Mouse (Mus musculus): Measurements from ENCODE around the gene Aagab.

The Aagab gene

DNA sequence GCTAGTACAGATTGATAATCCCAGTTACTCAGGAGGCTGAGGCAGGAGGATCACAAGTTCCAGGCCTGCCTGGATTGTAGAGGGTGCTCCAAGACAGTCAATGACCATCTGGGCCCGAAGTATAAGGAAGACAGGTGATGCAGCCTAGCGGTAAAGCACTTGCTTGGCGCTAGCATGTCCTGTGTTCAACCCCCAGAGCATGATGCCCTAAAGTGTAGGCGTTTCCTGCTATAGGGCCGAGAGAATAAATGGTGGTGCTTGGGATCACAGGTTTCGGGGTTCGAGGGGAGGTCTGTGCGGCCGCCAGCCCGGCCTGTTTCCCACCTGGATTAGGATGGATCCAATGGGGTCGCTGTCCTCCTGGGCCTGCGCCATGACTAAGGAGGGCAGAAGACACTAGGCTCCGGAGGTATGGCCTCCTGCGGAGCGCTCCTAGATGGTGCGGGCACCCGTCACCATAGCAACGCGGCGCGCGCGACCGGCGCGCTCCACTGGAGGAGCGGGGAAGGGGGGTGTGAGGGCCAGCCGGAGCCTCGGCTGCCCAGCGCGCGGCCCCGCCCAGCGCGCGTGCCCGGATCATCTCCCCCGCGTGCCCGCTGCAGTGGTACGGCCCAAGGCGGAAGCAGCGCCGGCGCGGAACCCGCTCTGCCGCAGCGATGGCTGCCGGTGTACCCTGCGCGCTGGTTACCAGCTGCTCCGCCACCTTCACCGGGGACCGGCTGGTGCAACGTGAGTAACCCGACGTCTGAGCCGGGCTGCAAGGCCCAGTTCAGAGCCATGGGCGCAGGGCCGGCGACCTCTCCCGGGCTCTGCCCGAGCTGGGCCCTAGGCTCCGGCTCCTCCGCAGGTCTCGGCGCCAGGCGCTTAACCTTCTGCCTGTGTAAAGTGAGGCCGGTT is at the start of gene Aagab, which contains the start of gene Iqch:
Gene Aagab (plus strand): TSS at position 618 of the 897 bp plus-strand sequence.
Gene Iqch (minus strand): TSS at position 451 of the 897 bp plus-strand sequence.
- peak; percentile 99 for DNase-seq

DNA sequence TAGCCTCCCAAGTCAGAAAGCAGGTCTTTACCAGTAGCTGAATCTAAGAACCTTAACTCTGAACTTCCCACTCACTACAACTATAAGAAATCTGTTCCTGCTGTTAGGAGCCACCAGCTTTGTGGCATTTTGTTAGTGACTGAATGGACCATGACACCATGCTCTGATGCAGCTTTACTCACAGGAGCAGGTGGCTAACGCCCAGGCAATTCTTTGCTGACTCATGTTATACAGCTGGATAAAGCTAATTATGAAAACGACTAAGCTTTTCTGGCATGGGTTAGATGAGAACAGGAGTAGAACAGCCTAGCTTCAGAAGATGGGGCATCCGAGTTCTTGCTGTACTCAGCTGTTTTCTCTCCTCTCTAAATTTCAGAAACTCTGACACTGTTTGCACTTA is 48.8 kb upstream of the Aagab start:
- no peak for DNase-seq

DNA sequence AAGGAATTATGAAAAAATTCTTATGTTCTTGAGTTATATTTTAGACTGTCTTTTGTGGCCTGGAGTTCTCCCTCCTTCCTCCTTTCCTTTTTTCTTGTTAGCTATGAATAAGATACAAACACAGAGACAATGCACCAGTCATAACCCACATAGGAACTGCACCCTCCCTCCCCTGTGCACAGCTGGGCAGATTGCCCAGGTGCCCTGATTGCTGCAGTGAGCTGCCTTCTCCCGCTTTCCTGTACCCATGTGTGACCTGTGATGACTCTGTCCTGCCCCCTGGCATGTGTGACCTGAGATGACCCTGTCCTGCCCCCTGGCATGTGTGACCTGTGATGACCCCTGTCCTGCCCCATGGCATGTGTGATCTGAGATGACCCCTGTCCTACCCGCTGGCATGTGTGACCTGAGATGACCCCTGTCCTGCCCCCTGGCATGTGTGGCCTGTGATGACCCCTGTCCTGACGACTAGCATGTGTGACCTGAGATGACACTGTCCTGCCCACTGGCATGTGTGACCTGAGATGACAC is 46.9 kb upstream of the Aagab start:
- DNase-seq: no peak

DNA sequence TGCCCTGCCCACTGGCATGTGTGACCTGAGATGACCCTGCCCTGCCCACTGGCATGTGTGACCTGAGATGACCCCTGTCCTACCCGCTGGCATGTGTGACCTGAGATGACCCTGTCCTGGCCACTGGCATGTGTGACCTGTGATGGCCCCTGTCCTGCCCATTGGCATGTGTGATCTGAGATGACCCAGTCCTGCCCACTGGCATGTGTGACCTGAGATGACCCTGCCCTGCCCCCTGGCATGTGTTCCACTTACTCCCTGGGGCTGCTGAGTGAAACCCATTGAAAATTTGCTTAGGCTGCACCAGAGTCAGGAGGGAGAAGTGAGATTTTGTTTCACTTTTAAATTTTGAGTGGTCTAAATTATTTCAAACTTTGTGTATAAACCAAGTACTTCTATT is 46.1 kb upstream of the Aagab start:
- DNase-seq: no peak

DNA sequence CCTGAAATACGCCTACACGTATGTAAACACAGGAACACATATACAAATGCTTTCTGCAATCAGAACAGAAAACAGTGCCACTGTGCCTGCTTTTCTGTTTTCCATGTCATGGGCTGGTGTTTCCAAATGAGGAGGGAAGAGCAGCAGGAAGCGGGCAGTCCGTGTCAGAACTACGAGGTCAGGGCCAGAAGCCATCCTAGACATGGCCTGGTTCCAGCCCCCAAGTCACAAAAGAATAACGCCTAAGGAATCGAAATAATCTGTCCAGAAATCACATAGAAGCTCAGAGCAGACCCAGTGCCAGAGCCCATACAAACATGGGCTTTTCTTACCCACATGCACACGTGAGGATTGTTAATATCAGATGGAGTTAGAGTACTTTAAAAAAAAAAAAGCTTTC is 45.5 kb upstream of the Aagab start:
- no peak for DNase-seq

DNA sequence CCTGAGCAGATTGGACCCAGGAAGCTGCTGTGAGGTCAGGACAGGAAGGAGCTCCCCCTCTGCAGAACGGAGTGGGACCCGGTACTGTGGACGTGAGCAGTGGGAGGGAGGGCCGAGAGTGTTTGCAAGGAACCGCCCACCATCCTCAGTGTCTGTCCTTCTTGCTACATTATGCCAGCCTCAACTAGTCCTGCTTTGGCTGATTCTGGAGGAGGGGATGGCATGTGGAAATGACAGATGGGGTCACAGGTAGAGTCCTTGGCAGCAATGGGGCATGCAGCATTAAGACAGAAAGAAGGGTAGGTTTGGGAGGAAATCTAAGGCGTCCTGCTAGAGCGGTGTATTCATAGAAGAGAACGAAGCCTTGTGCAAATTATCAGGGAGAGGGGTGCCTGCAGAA is 40.5 kb upstream of the Aagab start:
- DNase-seq: peak; percentile 14

DNA sequence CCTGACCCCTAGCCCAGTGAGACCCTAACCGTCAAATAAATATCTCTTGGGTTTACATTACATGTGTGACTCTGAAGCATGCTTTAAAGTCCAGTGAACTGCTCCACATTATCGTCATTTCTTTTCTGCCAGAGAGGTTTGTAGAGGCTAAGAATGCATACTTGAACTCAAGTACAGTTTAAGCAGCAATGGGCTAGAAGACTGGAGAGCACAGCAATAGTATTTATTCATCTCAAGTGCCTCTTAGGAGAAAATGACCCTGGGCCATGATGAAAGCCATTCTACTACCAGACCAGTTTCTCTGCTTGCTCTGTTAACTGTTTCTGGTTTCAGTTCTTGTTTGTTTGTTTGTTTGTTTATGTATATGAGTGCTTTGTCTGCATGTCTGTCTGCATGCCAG is 39.0 kb upstream of the Aagab start:
- no peak for DNase-seq

DNA sequence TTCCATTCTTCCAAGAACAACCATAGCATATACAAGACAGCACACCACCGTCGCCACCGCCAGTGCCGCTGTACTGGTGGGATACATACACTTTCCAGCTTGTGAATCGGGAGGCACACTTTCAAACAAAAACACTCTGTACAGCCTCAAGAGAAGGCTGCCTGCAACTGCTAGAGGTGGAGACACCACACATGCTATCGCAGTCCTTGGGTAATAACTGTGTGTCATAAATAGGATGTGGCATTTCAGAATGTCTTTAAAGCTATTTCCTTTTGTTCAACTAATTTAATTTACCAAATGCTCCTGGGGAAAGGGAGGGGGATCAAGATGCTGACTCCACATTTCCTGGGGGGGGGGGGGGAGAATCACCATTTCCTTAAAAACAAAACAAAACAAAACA is 34.1 kb upstream of the Aagab start:
- no peak for DNase-seq

DNA sequence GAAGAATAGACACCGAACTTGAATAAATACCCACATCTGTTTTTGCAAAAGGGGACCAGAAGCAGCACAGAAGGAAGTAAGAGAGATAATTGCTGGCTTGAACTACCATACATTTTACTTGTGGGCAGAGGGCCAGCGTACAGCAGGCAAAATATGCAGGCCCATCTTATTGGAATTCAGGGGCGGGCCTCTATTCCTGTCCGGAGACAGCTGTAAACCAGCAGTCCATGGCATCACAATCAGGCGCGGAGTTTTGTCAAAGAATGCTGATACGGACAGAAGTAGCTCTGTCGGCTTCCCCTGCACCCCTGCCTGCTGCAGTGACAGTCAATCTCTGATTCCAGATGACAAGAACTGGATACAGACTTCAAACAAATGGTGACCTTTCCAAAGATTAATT is 33.7 kb upstream of the Aagab start:
- no peak for DNase-seq

DNA sequence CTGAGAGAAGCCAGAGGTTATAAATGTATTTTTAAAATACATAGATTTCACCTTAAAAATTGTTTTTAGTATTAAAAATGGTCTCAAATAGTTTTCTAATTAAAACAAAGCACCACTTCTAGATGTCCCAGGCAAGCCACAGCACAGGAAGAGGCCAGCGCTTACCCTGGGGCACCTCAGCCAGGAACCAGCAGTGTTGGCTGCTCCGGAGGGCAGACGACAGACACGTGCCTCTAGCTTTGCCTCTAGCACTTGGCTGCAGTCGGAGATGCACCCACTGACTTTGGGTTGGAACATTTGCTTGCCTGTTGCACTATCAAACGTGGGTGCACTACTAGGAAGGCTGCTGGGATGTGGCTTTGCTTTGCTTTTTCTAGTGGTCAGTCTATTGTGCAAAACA is 30.6 kb upstream of the Aagab start:
- no peak for DNase-seq

DNA sequence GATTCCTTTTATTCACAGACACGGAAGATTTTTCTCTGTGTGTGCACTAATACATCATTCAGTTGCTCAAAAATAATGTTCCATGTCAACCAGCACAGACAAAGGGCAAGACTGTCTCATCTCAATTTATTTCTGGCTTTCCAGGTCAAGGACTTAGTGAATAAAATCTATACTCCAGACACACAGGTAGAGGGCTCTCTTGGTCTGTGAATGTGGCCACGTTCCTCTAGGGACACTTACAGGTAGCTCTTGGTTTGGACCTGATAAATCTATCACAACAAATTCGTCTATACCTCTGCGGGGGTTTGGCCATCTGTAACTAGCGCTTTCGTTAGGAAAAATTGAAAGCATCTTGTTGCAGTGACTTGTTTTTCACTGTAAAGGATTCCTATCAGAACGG is 29.6 kb upstream of the Aagab start:
- DNase-seq: no peak

DNA sequence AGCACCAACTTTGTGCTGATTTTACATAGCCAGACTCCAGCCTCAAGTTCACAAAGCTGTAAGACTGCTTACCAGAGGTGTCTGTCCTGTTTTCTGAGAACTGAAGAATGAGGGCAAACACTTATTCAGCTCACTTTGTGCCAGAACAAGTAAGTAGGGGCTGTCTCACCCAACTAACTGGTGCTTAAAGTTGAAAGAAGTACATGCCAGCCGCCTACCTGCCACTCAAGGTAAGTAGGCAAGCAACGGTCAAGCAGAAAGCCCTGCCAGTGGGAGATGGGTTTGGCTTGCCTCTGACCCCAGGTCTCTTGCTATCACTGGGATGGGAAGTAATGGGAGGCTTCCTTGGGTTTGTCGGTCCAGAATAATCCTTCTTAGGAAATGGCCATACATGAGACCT is 25.0 kb upstream of the Aagab start:
- no peak for DNase-seq

DNA sequence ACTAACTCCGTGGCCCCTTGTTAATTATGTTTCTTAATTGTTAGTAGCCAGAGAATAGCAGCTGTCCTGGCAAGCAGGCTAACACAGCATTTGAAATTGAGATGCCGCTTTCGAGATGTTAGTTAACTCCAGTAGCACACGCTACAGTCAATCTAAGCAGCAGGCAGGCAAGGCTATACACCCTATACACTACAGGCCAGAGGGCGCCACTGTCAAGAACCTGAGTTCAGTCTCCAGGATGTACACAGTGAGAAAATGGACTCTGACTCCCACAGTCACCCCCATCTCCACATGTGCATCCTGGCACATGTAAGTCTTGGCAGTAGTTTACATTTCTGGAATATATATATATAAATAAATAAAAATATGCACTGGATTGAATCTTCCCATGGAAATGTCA is 22.8 kb upstream of the Aagab start:
- DNase-seq: no peak

DNA sequence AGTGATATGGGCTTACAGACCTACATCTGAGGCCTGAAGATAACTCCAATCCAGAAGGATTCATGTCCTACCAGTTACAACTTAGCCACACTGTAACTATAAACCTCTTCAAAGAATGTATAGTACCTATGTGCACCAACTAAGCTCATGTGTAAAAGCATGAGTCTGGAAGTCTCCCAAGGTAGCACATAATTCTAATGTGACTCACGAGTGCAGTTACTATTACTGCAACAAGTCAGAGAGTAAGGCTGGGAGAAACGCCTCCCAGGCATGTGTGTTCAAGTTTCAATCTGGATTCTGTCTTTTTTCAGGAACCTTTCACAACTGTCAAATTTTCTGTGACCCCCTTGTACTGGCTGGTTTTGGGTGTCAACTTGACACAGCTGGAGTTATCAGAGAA is 22.4 kb upstream of the Aagab start:
- no peak for DNase-seq

DNA sequence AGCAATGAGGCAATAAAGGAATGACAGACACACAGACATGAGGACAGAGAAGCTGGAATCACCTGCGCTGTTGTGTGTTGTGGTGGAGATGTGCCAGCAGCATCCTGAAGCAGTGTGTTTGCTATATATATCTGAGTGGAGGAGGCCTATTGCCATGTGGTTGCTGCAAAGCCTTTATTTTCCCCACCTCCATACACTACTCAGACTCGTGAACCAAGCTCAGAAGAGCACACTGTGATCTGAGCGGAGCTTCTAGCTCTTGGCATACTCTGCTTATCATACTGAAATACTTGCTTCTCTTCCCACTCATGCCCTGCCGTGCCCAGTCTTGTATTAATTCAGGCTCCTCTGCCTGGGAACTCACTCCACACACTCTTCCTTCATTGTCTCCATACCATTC is 20.7 kb upstream of the Aagab start:
- no peak for DNase-seq

DNA sequence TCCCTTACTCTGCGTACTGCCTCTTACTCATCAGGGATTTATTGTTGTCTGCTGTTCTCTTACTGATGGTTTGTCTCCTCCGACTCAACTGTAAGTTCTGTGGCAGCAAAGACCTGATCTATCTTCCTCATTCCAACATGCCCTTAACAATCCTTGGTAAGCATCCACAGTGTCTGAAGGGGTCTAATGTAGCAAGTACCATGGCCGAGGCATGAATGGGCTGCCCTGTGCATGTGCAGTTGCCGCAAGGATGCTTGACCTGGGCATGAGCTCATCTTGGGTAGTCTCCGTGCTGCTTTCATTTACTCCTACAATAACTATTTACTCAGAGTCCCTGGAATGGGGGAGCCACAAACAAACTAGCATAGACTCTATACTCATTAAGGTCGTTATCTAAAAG is 17.2 kb upstream of the Aagab start:
- no peak for DNase-seq

DNA sequence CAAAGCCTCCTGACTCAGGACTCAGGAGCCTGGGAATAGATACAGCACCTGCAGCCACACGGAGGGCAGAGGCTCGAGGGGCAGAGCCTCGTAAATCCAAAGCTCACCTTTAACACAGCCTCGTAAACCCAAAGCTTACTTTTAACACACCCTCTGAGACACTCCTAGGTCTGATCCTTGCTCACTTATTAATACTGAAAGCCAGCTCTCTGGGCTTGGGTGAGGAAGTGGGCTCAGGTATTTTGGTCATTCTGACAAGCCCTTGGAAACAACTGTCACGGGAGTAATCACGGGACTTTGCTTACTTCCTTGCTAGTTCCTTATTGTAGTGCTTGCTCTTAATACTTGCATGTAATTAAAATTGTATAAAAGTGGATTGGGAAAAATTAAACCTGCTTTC is 13.3 kb upstream of the Aagab start:
- DNase-seq: no peak

DNA sequence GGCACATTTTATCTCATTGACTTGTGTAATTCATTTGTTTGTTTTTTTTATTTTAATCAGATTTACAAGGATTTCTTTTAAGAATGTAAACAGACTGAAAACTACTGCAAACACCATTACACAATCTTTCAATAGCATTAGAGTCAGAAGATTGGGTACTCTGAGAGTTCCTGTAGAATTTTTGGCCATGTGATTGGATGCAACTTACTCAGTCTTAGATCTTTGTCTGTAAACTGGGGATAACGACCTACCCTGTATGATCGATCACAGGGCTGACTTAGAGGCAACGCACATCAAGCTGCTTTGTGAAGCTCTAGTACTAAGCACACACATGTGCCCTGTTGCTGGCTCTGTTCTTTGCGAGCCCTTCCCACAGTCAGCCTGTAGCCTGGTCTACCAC is 11.9 kb upstream of the Aagab start:
- DNase-seq: no peak

DNA sequence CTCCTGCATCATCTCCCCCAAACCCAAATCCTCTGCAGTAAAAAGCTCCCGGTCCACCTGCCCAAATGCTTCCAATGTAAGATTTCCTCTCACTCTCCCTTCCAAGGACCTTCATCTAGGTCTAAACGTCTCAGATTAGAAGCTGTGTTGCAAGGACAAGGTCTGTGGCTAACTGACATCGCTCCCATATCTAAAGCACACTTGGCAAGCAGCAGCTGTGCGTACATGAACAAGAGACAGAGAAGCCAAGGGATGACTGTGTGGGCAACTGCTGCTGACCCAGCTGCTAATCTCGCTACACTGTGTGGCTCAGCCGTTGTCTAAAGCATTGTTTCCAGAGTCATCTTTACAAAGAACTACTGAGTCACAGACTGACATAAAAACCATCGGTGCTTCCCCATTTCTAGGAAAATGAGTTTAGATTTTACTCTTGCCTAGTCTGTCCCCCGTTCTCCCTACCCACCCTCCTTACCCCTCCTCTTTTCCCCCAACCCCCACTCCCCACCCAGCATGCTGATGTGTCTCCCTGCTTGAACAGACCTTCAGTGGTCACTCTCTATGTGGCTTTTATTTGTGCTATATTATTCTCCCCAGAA is 10.7 kb upstream of the Aagab start:
- DNase-seq: no peak

DNA sequence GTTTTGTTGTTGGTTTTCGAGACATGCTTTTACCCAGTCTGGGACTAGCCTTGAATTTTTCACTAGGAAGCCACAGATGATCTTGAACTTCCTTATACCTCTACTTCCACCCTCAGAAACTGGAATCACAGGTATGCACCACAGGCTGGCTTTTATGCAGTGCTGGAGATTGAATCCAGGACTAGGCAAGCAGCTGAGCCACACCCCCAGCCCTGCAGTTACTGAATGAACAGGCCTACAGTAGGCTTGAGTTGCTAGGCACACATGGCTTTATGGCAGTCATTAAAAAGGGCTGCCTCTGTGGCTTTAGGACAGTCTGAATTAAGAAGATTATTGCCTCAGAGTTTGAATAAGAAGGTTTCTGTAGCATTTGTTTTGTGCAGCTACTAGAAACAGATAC is 7.4 kb upstream of the Aagab start:
- no peak for DNase-seq

DNA sequence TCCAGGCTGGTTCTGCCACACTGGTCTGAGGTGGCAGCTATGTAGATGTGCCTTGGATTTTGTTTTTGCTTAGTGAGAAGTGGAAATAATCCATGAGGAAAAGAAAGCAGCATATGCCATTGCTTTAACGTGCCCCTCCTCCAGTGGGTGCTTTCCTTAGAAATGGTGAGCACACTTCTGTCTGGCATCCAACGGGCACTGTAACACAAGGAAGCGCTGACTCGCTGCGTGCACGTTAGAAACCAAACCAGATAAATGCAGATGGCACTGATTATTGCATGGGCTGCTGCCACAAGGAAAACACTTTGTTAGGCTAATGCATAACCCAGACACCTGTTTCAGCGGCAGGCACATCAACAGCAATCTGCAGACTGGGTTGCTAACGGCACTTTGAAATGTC is 6.8 kb upstream of the Aagab start:
- no peak for DNase-seq

DNA sequence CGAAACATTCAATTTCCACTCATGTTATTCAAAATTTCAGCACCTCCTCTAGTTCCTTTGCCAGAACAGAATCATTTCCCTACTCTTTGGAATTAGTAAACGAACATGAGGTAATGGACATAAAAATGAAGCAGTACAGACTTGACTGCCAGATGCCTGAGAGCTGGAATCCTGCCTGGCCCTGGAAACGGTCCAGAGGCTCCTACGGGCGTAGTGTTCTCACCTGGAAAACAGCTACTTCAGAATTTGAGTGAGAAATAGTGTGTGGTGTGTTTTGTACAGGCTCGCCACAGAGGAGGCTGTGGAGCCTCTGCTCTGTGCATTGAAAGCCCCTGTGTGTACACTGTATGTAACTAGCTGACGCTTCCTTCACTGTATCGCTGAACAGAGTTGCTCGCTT is 5.8 kb upstream of the Aagab start:
- DNase-seq: no peak

DNA sequence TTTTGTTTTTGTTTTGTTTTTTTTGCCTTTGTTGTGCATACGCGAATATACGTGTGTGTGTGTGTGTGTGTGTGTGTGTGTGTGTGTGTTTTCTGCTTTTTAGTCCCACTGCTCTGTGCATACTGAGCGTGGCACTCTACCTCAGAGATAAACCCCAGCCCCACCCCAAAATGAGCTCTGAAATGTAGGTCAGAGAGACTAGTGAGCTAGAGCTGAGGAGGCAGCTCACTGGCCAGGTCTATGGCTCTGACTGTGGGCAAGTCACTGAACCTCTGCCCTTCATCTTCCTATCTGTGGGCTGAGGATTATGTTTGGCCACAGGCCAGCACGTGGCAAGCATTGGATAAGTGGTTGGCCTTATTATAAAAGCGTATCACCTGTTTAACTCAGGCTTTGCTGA is 1.4 kb downstream of the Aagab start:
- DNase-seq: peak; percentile 56

DNA sequence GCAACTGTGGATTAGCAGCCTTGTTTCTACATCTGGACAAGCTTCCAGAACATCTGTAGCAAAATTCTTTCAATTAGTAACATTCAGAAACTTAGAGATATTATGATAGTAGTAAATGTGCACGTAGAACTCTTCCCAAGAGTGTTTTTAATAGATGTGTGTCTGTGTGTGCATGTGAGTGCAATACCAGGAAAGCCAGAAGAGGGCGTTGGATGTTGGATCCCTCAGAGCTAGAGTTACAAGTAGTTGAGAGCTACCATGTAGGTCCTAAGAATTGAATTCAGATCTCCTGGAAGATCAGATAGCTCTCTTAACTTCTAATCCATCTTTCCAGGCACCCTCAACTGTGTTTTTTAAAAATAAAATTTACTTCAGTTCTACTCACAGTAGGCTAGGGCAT is 4.1 kb downstream of the Aagab start:
- DNase-seq: no peak

DNA sequence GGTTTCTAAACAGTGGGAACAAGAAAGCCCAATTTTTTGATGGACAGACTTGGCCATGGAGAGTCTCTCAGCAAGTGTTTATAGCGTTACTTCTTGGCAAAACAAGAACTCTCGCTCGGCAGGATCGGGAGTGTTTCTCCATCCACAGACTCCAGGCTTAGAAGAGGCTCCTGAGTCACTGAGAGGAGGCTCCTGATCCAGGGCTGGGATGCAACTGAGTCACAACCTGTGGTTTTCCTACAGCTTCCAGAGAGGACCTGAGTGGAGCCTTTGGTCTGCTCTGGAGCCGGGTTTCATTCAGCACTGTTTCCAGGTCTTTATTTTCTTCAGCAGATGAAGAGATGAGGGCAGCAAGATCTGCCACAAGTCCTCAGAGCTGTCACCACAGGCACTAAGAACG is 5.5 kb downstream of the Aagab start:
- DNase-seq: no peak

Data from thymus, postnatal 25 days (tissue).